ENCODE assay signal across 8 mouse cellular contexts in genomic region chr7:118297613-118298012, GRCm38 (mm10). TPM values are rescaled to one million over a fixed set of nuclear protein-coding genes. Genes with fewer than 3 reads are reported as not detected.
DNase-seq lines count a peak whose midpoint lies in the region; ATAC-seq and TF ChIP-seq lines count a peak whose summit lies in the region.

No protein-coding gene starts in this region.

- peak; percentile 98 for TF ChIP-seq CTCF in small intestine, adult 2 months (IDR thresholded peaks at IDR 0.05; ENCODE audit: extremely low read depth, insufficient read length, insufficient replicate concordance, low read depth, low read length)

- no peak overlapping the region for H3K9ac ChIP-seq in intestine, embryonic 15.5 days
- no peak overlapping the region for H3K9ac ChIP-seq in midbrain, embryonic 12.5 days (replicated peaks)

- H3K4me3 ChIP-seq in intestine, embryonic 15.5 days (replicated peaks) = no peak overlapping the region
- no peak overlapping the region for H3K4me3 ChIP-seq in midbrain, embryonic 12.5 days
- no peak overlapping the region for H3K4me3 ChIP-seq in small intestine, adult 2 months (ENCODE audit: low read depth, low read length)

- H3K36me3 ChIP-seq in intestine, embryonic 15.5 days = no peaks in the 10 kb centered on the region
- no peaks in the 10 kb centered on the region for H3K36me3 ChIP-seq in midbrain, embryonic 12.5 days
- no peaks in the 10 kb centered on the region for H3K36me3 ChIP-seq in small intestine, adult 2 months (ENCODE audit: control insufficient read depth, insufficient read depth, low read length)

- H3K9me3 ChIP-seq in intestine, embryonic 15.5 days = no peaks in the 10 kb centered on the region
- peaks cover 6% of the 10 kb centered on the region; the same call in 1 of the 2 replicates for H3K9me3 ChIP-seq in midbrain, embryonic 12.5 days

- no peak overlapping the region for H3K27ac ChIP-seq in intestine, embryonic 15.5 days
- no peak overlapping the region for H3K27ac ChIP-seq in midbrain, embryonic 12.5 days (replicated peaks)
- H3K27ac ChIP-seq in small intestine, adult 2 months (ENCODE audit: insufficient read depth, low read depth, low read length) = no peak overlapping the region

- DNase-seq in WW6 (ENCODE audit: low read depth, low spot score) = peak; percentile 62
- DNase-seq in gastrocnemius, postnatal 14 days = peak; percentile 82
- DNase-seq in left cerebral cortex, postnatal 36 days (ENCODE audit: low spot score in 2 of 2) = peak; percentile 69 to 75

- intact Hi-C loops in gastrocnemius, postnatal 14 days (cut with DNase I; ENCODE audit: low total_unique reads) = loop anchor here (10.0 kb wide), 1 partner anchor 83 kb away; no protein-coding TSS in a partner anchor
- intact Hi-C loops in left cerebral cortex, postnatal 36 days (cut with DNase I) = loop anchor here (10.0 kb wide), 1 partner anchor 163 kb away; no protein-coding TSS in a partner anchor

- no peak overlapping the region; the same call in 1 of the 2 replicates for H3K4me2 ChIP-seq in intestine, embryonic 15.5 days (replicated peaks)
- peak overlapping the region; percentile 36 for H3K4me2 ChIP-seq in midbrain, embryonic 12.5 days (replicated peaks)

- H3K27me3 ChIP-seq in intestine, embryonic 15.5 days (replicated peaks) = no peaks in the 10 kb centered on the region
- no peaks in the 10 kb centered on the region for H3K27me3 ChIP-seq in midbrain, embryonic 12.5 days
- H3K27me3 ChIP-seq in small intestine, adult 2 months (ENCODE audit: control insufficient read depth, insufficient read depth, low read length) = no peaks in the 10 kb centered on the region

- no peaks in the 10 kb centered on the region for H3K4me1 ChIP-seq in intestine, embryonic 15.5 days (replicated peaks)
- H3K4me1 ChIP-seq in midbrain, embryonic 12.5 days = peaks cover 5% of the 10 kb centered on the region; the same call in 1 of the 2 replicates
- H3K4me1 ChIP-seq in small intestine, adult 2 months (ENCODE audit: control insufficient read depth, insufficient read depth, insufficient read length, low read length) = peaks cover 4% of the 10 kb centered on the region; the same call in 1 of the 2 replicates

- 2% methylated on average over 13 of the region's 13 CpGs for WGBS in intestine, embryonic 15.5 days
- WGBS in midbrain, embryonic 12.5 days = 2% methylated on average over 13 of the region's 13 CpGs
- 6% methylated on average over 13 of the region's 13 CpGs for WGBS in small intestine, adult 2 months

- no peak for TF ChIP-seq POLR2A in small intestine, adult 2 months (IDR thresholded peaks at IDR 0.05; ENCODE audit: low read depth, low read length)

- peak; percentile 92 for ATAC-seq in common myeloid progenitor, adult 5-6 weeks (replicated peaks; ENCODE audit: low read depth, poor library complexity, severe bottlenecking)
- ATAC-seq in intestine, embryonic 15.5 days = peak; percentile 74
- ATAC-seq in midbrain, embryonic 12.5 days (ENCODE audit: low FRiP score, low read depth) = peak; percentile 79
- ATAC-seq in erythroblast, adult 5-6 weeks (replicated peaks; ENCODE audit: low FRiP score, poor library complexity, severe bottlenecking) = no peak

RNA-seq across cellular contexts. Expression of gene Smg1, which starts 54.1 kb away (rescaled TPM):
- 61.4 and 70.0 TPM in 2 replicates for total RNA-seq in common myeloid progenitor, adult 5-6 weeks (2017)
- 10 to 100 TPM; 22.0 to 26.6 TPM for total RNA-seq in gastrocnemius, postnatal 14 days (2021)
- 16.8 and 18.0 TPM in 2 replicates for polyA plus RNA-seq in intestine, embryonic 15.5 days (2015; fragmentation: Nextera tagmentation; extraction: Ambion mirVana)
- total RNA-seq in left cerebral cortex, postnatal 36 days (2021) = 10 to 100 TPM; 58.7 to 88.1 TPM
- 25.1 and 26.1 TPM in 2 replicates for polyA plus RNA-seq in midbrain, embryonic 12.5 days (2016; fragmentation: Nextera tagmentation; extraction: Ambion mirVana)
- 20.1 and 38.3 TPM in 2 replicates for polyA plus RNA-seq in small intestine, adult 2 months (2012; rRNA removed)
- total RNA-seq in erythroblast, adult 5-6 weeks (2015; ENCODE audit: low replicate concordance) = 11.1 and 26.3 TPM in 2 replicates
- total RNA-seq in erythroblast, adult 5-6 weeks (2017; ENCODE audit: low replicate concordance) = 14.5 and 16.7 TPM in 2 replicates
